Mouse (Mus musculus) midbrain, embryonic 12.5 days (tissue): ENCODE measurements around the gene Olfr313. TPM values are rescaled to one million over a fixed set of nuclear protein-coding genes. Genes with fewer than 3 reads are reported as not detected.
"Not testable (repeated sequence)": the region's sequence is repeated elsewhere in the genome, so short reads cannot be mapped to it uniquely, and the experiment has no call there.

Experiments
- ATAC-seq: fragments of 200-750 bp; cut with Nextera tagmentation; 2 replicates; pipeline ENCODE4 v1.8.0; 2017; ENCODE audit warnings: low read depth, moderate TSS enrichment, moderate library complexity; ENCODE audit not compliant: low FRiP score
- H3K27ac ChIP-seq: fragments of 300-500 bp; sonication (generic); replicated peaks from 2 replicates; pipeline ENCODE4 v1.5.1; 2016; ENCODE audit warnings: mild to moderate bottlenecking
- H3K27me3 ChIP-seq: fragments of 300-500 bp; sonication (generic); 2 replicates; pipeline ENCODE4 v1.6.1; 2016; ENCODE audit warnings: mild to moderate bottlenecking
- H3K36me3 ChIP-seq: fragments of 300-500 bp; sonication (generic); 2 replicates; pipeline ENCODE4 v1.6.1; 2016
- H3K4me1 ChIP-seq: fragments of 300-500 bp; sonication (generic); 2 replicates; pipeline ENCODE4 v1.6.1; 2016
- H3K4me2 ChIP-seq: fragments of 300-500 bp; sonication (generic); replicated peaks from 2 replicates; pipeline ENCODE4 v1.6.1; 2016; ENCODE audit warnings: mild to moderate bottlenecking, moderate library complexity
- H3K4me3 ChIP-seq: fragments of 300-500 bp; sonication (generic); 2 replicates; pipeline ENCODE4 v1.5.1; 2016; ENCODE audit warnings: mild to moderate bottlenecking
- H3K9ac ChIP-seq: fragments of 300-500 bp; sonication (generic); replicated peaks from 2 replicates; pipeline ENCODE4 v1.6.1; 2016; ENCODE audit warnings: mild to moderate bottlenecking, moderate library complexity
- H3K9me3 ChIP-seq: fragments of 300-500 bp; sonication (generic); 2 replicates; pipeline ENCODE4 v1.6.1; 2016; ENCODE audit warnings: mild to moderate bottlenecking
- WGBS: fragments of 180-500 bp; shearing (Covaris S2); methylation state at CpG from one replicate; pipeline ENCODE4 v1.1.7; 2016; 5-methylcytosine and 5-hydroxymethylcytosine counted together
- polyA plus RNA-seq: library from polyadenylated mRNA; unstranded; fragments of >200 nt; fragmentation: Nextera tagmentation; extraction: Ambion mirVana; gene quantifications from 2 replicates; pipeline ENCODE4 v1.2.1, GENCODE M21; 2016

The Olfr313 gene
- not detected in 2 replicates for polyA plus RNA-seq

DNA sequence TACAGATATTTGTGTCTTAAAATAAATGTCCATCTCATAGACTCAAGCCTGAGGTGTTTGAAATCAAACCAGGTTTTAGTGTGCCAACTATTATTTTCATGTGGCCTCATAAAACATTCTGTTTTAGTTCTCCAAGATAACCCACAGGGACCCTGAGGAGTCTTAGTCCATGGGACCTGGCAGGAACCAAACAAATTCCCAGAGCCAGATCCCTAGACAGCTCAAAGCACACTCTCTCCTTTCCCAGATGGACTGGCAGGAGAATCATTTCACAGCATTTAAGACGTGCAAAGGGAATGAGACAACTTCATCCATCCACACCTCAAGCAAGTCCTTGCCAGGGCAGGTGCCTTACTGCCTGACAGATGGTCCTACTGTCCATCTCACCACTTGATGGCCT lies at the start of gene Olfr313:
TSS of gene Olfr313 (plus strand) at position 301 of the 400 bp plus-strand sequence.
- H3K9ac ChIP-seq, H3K27me3 ChIP-seq, H3K9me3 ChIP-seq, H3K36me3 ChIP-seq, H3K4me1 ChIP-seq, H3K4me3 ChIP-seq, H3K4me2 ChIP-seq, H3K27ac ChIP-seq, ATAC-seq: not testable (repeated sequence)
- WGBS = 59% methylated on average over 1 of the region's 1 CpGs

GRCm38 (mm10) chr11:58772888-58773287 lies 41.9 kb upstream of the Olfr313 start, which contains the start of gene Olfr315:
Olfr315 (plus strand) TSS chr11:58773188.
- no peak for ATAC-seq
- Histone ChIP-seq H3K27me3 (no peaks in the 10 kb centered on the region), H3K36me3 (no peaks in the 10 kb centered on the region), H3K4me2 (no peak within 1 kb of the TSS), H3K4me1 (no peaks in the 10 kb centered on the region), H3K9me3 (0 out of 2 replicates have a peak, but pooled peaks cover 3% of the 10 kb centered on the region), H3K27ac (no peak within 1 kb of the TSS), H3K4me3 (no peak within 1 kb of the TSS), H3K9ac (no peak within 1 kb of the TSS)

DNA sequence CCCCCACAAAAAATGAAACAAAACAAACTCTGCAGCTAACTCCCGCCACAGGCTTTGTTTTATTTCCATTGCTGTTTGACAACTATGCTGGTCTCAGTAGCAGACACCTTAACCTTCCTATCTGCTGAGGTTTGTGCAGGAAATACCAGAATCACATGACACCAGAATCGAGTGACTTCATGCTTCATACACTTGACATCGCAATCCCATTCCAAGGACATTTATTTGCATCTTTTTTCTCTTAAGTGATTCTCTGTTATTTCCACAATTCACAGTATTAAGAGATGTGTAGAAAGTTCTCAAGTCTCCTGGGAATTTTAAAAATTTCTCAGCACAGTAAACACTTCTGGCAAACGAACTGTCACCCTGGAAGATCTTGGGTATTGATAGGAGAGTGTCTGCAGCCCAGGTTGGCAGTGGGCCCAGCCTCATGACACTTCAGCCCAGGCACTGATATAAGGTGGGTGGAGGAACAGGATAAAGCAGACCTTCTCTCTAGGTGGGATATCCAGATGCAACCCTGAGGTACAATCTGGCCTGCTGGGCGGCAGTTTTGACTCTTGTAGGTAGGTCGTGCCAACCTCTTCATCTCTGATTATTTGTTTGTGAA lies 32.2 kb upstream of the Olfr313 start, which contains the start of gene Olfr314:
TSS of gene Olfr314 (plus strand) at position 473 of the 610 bp plus-strand sequence.
- no peaks in the 10 kb centered on the region for H3K4me1 ChIP-seq
- H3K36me3 ChIP-seq = no peaks in the 10 kb centered on the region
- H3K9ac ChIP-seq = 0 out of 2 replicates have a peak within 1 kb of the TSS, but pooled peaks have one; percentile 6
- H3K27me3 ChIP-seq = no peaks in the 10 kb centered on the region
- H3K4me3 ChIP-seq = no peak within 1 kb of the TSS
- H3K27ac ChIP-seq = no peak within 1 kb of the TSS
- H3K9me3 ChIP-seq = no peaks in the 10 kb centered on the region
- H3K4me2 ChIP-seq = no peak within 1 kb of the TSS
- ATAC-seq = no peak
- WGBS = 84% methylated on average over 6 of the region's 6 CpGs

GRCm38 (mm10) chr11:58784182-58784581 lies 30.6 kb upstream of the Olfr313 start:
- no peak overlapping the region for H3K4me2 ChIP-seq
- no peak overlapping the region for H3K27ac ChIP-seq
- H3K27me3 ChIP-seq = no peaks in the 10 kb centered on the region
- peaks cover under 1% of the 10 kb centered on the region for H3K4me1 ChIP-seq
- no peaks in the 10 kb centered on the region for H3K9me3 ChIP-seq
- WGBS = 82% methylated on average over 2 of the region's 2 CpGs
- ATAC-seq = no peak
- H3K36me3 ChIP-seq = no peaks in the 10 kb centered on the region
- no peak overlapping the region for H3K4me3 ChIP-seq
- no peak overlapping the region for H3K9ac ChIP-seq

- no peaks in the 10 kb centered on the region for H3K36me3 ChIP-seq
- no peak overlapping the region for H3K9ac ChIP-seq
- ATAC-seq = no peak
- H3K4me1 ChIP-seq = peaks cover 5% of the 10 kb centered on the region
- 85% methylated on average over 10 of the region's 10 CpGs for WGBS
- no peak overlapping the region for H3K4me2 ChIP-seq
- no peaks in the 10 kb centered on the region for H3K27me3 ChIP-seq
- no peak overlapping the region for H3K27ac ChIP-seq
- no peaks in the 10 kb centered on the region for H3K9me3 ChIP-seq
- H3K4me3 ChIP-seq = no peak overlapping the region
Observed at GRCm38 (mm10) chr11:58787651-58788050, 27.1 kb upstream of the Olfr313 start.

DNA sequence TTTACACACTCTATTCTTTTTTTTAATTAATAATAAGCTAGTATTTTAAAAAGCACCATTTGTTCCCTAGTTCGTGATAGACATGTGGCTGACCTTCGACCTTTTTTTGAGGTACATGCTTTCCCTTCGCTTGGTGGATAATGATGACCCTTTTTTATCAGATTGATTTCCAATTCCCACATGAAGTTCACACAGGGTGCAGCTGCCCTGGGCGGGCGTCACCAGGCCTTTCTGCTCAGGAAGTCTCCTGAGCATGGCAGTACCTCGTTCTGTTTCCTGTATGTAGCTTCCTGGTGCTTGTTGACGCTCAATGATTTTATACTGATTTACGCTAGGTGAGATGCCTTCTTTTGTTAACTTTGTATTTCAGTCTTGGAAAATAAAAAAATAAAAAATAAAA lies 26.5 kb upstream of the Olfr313 start:
- no peak for ATAC-seq
- no peak overlapping the region for H3K9ac ChIP-seq
- H3K4me3 ChIP-seq = no peak overlapping the region
- H3K27me3 ChIP-seq = no peaks in the 10 kb centered on the region
- H3K27ac ChIP-seq = no peak overlapping the region
- peaks cover 5% of the 10 kb centered on the region for H3K4me1 ChIP-seq
- no peaks in the 10 kb centered on the region for H3K36me3 ChIP-seq
- WGBS = 81% methylated on average over 8 of the region's 8 CpGs
- no peaks in the 10 kb centered on the region for H3K9me3 ChIP-seq
- H3K4me2 ChIP-seq = no peak overlapping the region

GRCm38 (mm10) chr11:58789532-58789931 lies 25.3 kb upstream of the Olfr313 start:
- H3K27me3 ChIP-seq = no peaks in the 10 kb centered on the region
- no peaks in the 10 kb centered on the region for H3K36me3 ChIP-seq
- 26% methylated on average over 3 of the region's 3 CpGs for WGBS
- H3K27ac ChIP-seq = no peak overlapping the region
- H3K4me1 ChIP-seq = peaks cover 5% of the 10 kb centered on the region
- H3K9me3 ChIP-seq = no peaks in the 10 kb centered on the region
- H3K4me3 ChIP-seq = no peak overlapping the region
- H3K4me2 ChIP-seq = no peak overlapping the region
- ATAC-seq = no peak
- H3K9ac ChIP-seq = no peak overlapping the region

DNA sequence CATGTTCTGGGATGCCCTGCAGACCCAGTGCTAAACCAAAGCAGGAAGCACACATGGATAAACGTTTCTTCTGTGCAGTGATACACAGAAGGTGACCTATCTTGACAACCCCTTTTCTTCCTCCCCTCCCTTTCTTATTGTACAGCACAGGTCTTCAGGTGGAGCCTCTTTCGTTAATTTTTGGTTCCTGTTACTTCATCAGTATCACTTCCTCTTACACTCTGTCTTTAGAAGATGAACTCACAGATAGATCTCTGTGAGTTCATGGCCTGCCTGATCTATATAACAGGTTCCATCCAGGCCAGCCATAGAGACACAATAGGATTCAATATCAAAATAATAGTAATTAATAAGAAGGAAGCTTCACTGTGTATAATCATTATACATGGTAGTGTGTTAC lies 24.7 kb upstream of the Olfr313 start:
- H3K4me3 ChIP-seq = no peak overlapping the region
- H3K9ac ChIP-seq = no peak overlapping the region
- no peak for ATAC-seq
- H3K4me2 ChIP-seq = no peak overlapping the region
- H3K36me3 ChIP-seq = no peaks in the 10 kb centered on the region
- no peaks in the 10 kb centered on the region for H3K27me3 ChIP-seq
- H3K4me1 ChIP-seq = peaks cover 5% of the 10 kb centered on the region
- no peak overlapping the region for H3K27ac ChIP-seq
- WGBS = 53% methylated on average over 2 of the region's 2 CpGs
- no peaks in the 10 kb centered on the region for H3K9me3 ChIP-seq

DNA sequence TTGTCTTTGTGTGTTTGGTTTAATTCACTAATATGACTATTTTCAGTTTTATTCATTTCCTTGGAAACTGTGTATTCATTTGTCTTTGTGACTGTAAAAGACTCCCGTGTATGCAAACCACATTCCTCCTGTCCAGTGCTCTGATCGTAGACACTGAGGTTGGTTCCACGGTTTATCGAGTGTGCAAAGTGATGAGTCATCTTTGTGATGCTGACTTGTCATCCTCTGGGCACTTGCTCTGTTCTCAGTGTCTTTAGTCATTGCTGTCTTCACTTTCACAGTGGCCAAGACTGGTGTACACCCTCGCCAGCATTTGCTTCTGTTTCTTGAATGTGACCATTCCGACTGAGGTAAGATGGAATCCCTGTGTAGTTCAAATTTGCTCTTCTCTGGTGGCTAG lies 24.2 kb upstream of the Olfr313 start:
- H3K4me3 ChIP-seq = no peak overlapping the region
- 83% methylated on average over 6 of the region's 6 CpGs for WGBS
- no peaks in the 10 kb centered on the region for H3K27me3 ChIP-seq
- no peaks in the 10 kb centered on the region for H3K36me3 ChIP-seq
- ATAC-seq = no peak
- no peak overlapping the region for H3K27ac ChIP-seq
- no peak overlapping the region for H3K9ac ChIP-seq
- H3K4me1 ChIP-seq = peaks cover 5% of the 10 kb centered on the region
- no peaks in the 10 kb centered on the region for H3K9me3 ChIP-seq
- H3K4me2 ChIP-seq = no peak overlapping the region

- no peaks in the 10 kb centered on the region for H3K9me3 ChIP-seq
- no peaks in the 10 kb centered on the region for H3K4me1 ChIP-seq
- no peak overlapping the region for H3K9ac ChIP-seq
- H3K27me3 ChIP-seq = no peaks in the 10 kb centered on the region
- H3K4me3 ChIP-seq = no peak overlapping the region
- H3K27ac ChIP-seq = no peak overlapping the region
- 96% methylated on average over 2 of the region's 2 CpGs for WGBS
- no peak for ATAC-seq
- H3K4me2 ChIP-seq = no peak overlapping the region
- no peaks in the 10 kb centered on the region for H3K36me3 ChIP-seq
Observed at GRCm38 (mm10) chr11:58795856-58796255, 18.9 kb upstream of the Olfr313 start.

- Histone ChIP-seq H3K9me3 (no peaks in the 10 kb centered on the region), H3K9ac (no peak overlapping the region), H3K4me3 (no peak overlapping the region), H3K4me1 (peaks cover 5% of the 10 kb centered on the region), H3K4me2 (no peak overlapping the region), H3K36me3 (no peaks in the 10 kb centered on the region), H3K27ac (no peak overlapping the region), H3K27me3 (no peaks in the 10 kb centered on the region)
- ATAC-seq = no peak
- 79% methylated on average over 7 of the region's 7 CpGs for WGBS
Observed at GRCm38 (mm10) chr11:58796850-58797249, 17.9 kb upstream of the Olfr313 start.

DNA sequence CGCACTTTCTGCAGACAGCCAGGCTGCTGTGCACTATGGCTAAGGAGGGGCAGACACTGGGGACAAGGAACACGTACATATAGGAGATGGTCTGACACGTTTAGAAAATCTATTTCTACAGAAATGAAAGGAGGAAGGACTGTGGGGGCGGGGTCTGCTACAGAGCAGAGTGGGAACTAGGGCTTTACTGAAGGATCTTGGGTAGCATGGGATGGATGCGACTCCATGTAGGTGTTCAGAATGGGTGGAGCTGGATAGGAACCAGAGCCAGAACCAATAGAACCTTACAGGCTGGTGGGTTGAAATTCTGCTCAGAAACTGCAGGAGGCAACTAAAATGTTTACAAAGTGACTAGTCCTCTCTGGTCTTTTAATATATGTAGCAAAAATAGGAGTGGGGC lies 15.1 kb upstream of the Olfr313 start:
- Histone ChIP-seq H3K27ac (no peak overlapping the region), H3K9ac (no peak overlapping the region), H3K4me1 (peaks cover 11% of the 10 kb centered on the region), H3K4me2 (no peak overlapping the region), H3K27me3 (no peaks in the 10 kb centered on the region), H3K9me3 (no peaks in the 10 kb centered on the region), H3K4me3 (no peak overlapping the region), H3K36me3 (no peaks in the 10 kb centered on the region)
- ATAC-seq = no peak
- WGBS = 86% methylated on average over 5 of the region's 5 CpGs
